ENCODE assay signal across 20 mouse cellular contexts in the genomic region with DNA sequence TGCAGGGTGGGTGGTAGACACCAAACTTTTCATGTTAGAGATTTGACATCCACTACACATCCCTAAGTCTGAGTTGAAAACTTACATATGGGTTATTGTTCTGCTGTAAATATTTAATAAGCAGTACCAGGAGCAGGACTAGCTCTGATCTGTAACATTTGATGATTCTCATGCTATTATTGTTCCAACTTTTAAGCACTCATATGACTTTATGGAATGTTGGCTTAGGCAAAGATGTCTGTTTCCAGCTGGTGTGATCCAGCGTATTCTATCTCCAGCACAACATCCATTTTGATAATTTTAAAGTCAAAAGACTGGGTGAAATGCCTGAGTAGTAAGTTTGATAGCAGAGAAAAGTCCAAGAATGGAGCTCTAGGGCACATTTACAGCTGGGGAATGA.
A peak's percentile ranks its signal among the peaks of the same experiment; 100 is the strongest.
DNase-seq lines count a peak whose midpoint lies in the region; ATAC-seq and TF ChIP-seq lines count a peak whose summit lies in the region.
"Had no signal": no experiment of that assay in that cellular context is flagged by ENCODE, and none has a peak within 500 bp of the region (broad histone marks: within the 10 kb centered on the region; RNA-seq: fewer than 3 reads in every experiment).

No protein-coding gene starts in this region.

- H3K4me1 ChIP-seq in kidney, postnatal 0 days (replicated peaks; ENCODE audit: insufficient read depth, low read length), result no peaks in the 10 kb centered on the region
- H3K4me1 ChIP-seq in lung, postnatal 0 days (ENCODE audit: insufficient read depth, low read depth, low read length), result no peaks in the 10 kb centered on the region
- H3K4me1 ChIP-seq in stomach, embryonic 15.5 days, result no peaks in the 10 kb centered on the region
- H3K4me1 ChIP-seq: embryonic facial prominence, embryonic 15.5 days; hindbrain, embryonic 12.5 days had no signal

- H3K36me3 ChIP-seq in kidney, postnatal 0 days (ENCODE audit: insufficient read depth, low read length), result no peaks in the 10 kb centered on the region
- no peaks in the 10 kb centered on the region for H3K36me3 ChIP-seq in lung, postnatal 0 days (ENCODE audit: insufficient read depth, low read length)
- no peaks in the 10 kb centered on the region for H3K36me3 ChIP-seq in stomach, embryonic 15.5 days
- H3K36me3 ChIP-seq: embryonic facial prominence, embryonic 15.5 days; heart, embryonic 13.5 days had no signal

- H3K27ac ChIP-seq in kidney, postnatal 0 days, result no peak overlapping the region
- H3K27ac ChIP-seq in lung, postnatal 0 days (ENCODE audit: low read length), result no peak overlapping the region
- H3K27ac ChIP-seq in stomach, embryonic 15.5 days, result no peak overlapping the region
- H3K27ac ChIP-seq: embryonic facial prominence, embryonic 15.5 days; forebrain, embryonic 10.5 days; gastrocnemius, adult 2 months; heart, embryonic 13.5 days; hindbrain, embryonic 12.5 days had no signal

- 79% methylated on average over 1 of the region's 1 CpGs for WGBS in kidney, postnatal 0 days
- 78% methylated on average over 1 of the region's 1 CpGs for WGBS in lung, postnatal 0 days
- WGBS in stomach, embryonic 15.5 days, result 36% methylated on average over 1 of the region's 1 CpGs

- no peaks in the 10 kb centered on the region for H3K27me3 ChIP-seq in kidney, postnatal 0 days (ENCODE audit: insufficient read depth, low read length)
- H3K27me3 ChIP-seq in lung, postnatal 0 days (replicated peaks; ENCODE audit: insufficient read depth, low read length), result no peaks in the 10 kb centered on the region
- no peaks in the 10 kb centered on the region for H3K27me3 ChIP-seq in stomach, embryonic 15.5 days (replicated peaks)
- H3K27me3 ChIP-seq: embryonic facial prominence, embryonic 15.5 days; heart, embryonic 13.5 days; hindbrain, embryonic 12.5 days had no signal

- H3K9ac ChIP-seq in kidney, postnatal 0 days (ENCODE audit: low read depth, low read length), result no peak overlapping the region
- H3K9ac ChIP-seq in lung, postnatal 0 days (replicated peaks; ENCODE audit: low read depth), result no peak overlapping the region
- H3K9ac ChIP-seq in stomach, embryonic 15.5 days, result no peak overlapping the region
- H3K9ac ChIP-seq: embryonic facial prominence, embryonic 15.5 days; heart, embryonic 13.5 days; hindbrain, embryonic 12.5 days had no signal

- no peak overlapping the region for H3K4me3 ChIP-seq in kidney, postnatal 0 days (replicated peaks; ENCODE audit: low read depth, low read length)
- H3K4me3 ChIP-seq in lung, postnatal 0 days (ENCODE audit: low read depth, low read length), result no peak overlapping the region
- no peak overlapping the region for H3K4me3 ChIP-seq in stomach, embryonic 15.5 days (replicated peaks)
- H3K4me3 ChIP-seq: embryonic facial prominence, embryonic 15.5 days; erythroblast, embryonic 14.5 days; forebrain, embryonic 10.5 days; gastrocnemius, adult 2 months; heart, embryonic 13.5 days; hindbrain, embryonic 12.5 days had no signal

- ATAC-seq in kidney, postnatal 0 days (replicated peaks; ENCODE audit: low FRiP score, low read depth), result no peak
- ATAC-seq in lung, postnatal 0 days, result peak; percentile 79
- ATAC-seq in stomach, embryonic 15.5 days (ENCODE audit: insufficient read depth, low FRiP score, low read depth), result 0 out of 2 replicates have a peak, but pooled peaks have one; percentile 22
- ATAC-seq: forebrain, embryonic 14.5 days had no signal

- H3K4me2 ChIP-seq in kidney, postnatal 0 days (ENCODE audit: low read length), result no peak overlapping the region
- no peak overlapping the region for H3K4me2 ChIP-seq in lung, postnatal 0 days (replicated peaks; ENCODE audit: low read depth, low read length)
- H3K4me2 ChIP-seq in stomach, embryonic 15.5 days, result no peak overlapping the region
- H3K4me2 ChIP-seq: embryonic facial prominence, embryonic 15.5 days; heart, embryonic 13.5 days; hindbrain, embryonic 12.5 days had no signal

- H3K9me3 ChIP-seq in kidney, postnatal 0 days (replicated peaks; ENCODE audit: low read length), result no peaks in the 10 kb centered on the region
- no peaks in the 10 kb centered on the region for H3K9me3 ChIP-seq in lung, postnatal 0 days (ENCODE audit: low read length)
- H3K9me3 ChIP-seq in stomach, embryonic 15.5 days, result no peaks in the 10 kb centered on the region
- H3K9me3 ChIP-seq: embryonic facial prominence, embryonic 15.5 days; forebrain, embryonic 10.5 days; heart, embryonic 13.5 days; hindbrain, embryonic 12.5 days had no signal

- TF ChIP-seq EP300 in lung, postnatal 0 days (IDR thresholded peaks at IDR 0.05), result no peak

- DNase-seq in kidney, postnatal 0 days (ENCODE audit: low spot score), result peak; percentile 54
- no peak for DNase-seq in kidney, postnatal 36 days
- peak; percentile 59 for DNase-seq in lung, postnatal 0 days (ENCODE audit: low spot score)
- DNase-seq in lung, adult 18-20 months, result no peak
- DNase-seq in adrenal gland, postnatal 10 days, result no peak
- DNase-seq: adrenal gland, adult 8-10 months; cerebellum, adult 11 months; cerebellum, adult 8-10 months; cerebellum, postnatal 14 days; embryo, embryonic 11 days; gastrocnemius, adult 2 months; gastrocnemius, postnatal 25 days; heart, postnatal 4 days had no signal

- TF ChIP-seq CTCF in kidney, postnatal 0 days (IDR thresholded peaks at IDR 0.05; ENCODE audit: low read depth), result no peak
- TF ChIP-seq CTCF in lung, postnatal 0 days (IDR thresholded peaks at IDR 0.05), result no peak

Comparison
In these comparisons a context has a peak if more than half of its experiments do, and no peak if none do; other contexts are left out.
1. DNase-seq: peak in kidney, postnatal 0 days (single experiment) and lung, postnatal 0 days (single experiment); none in kidney, postnatal 36 days (0 of 2), lung, adult 18-20 months (0 of 2) and adrenal gland, postnatal 10 days (single experiment).